Mouse (Mus musculus) embryonic fibroblast, embryonic 13.5 days (primary cell): ENCODE data around the gene Cass4.

Source experiments
- CTCF ChIP-seq: IDR thresholded peaks from 2 replicates; pipeline ENCODE4 v1.5.1; 2011; ENCODE audit warnings: mild to moderate bottlenecking, control low read depth, low read length, moderate library complexity, borderline replicate concordance; ENCODE audit not compliant: insufficient read depth
- POLR2A ChIP-seq: IDR thresholded peaks from 2 replicates; pipeline ENCODE4 v1.6.1; 2011; ENCODE audit warnings: low read depth, mild to moderate bottlenecking, control low read depth, low read length, moderate library complexity

DNA sequence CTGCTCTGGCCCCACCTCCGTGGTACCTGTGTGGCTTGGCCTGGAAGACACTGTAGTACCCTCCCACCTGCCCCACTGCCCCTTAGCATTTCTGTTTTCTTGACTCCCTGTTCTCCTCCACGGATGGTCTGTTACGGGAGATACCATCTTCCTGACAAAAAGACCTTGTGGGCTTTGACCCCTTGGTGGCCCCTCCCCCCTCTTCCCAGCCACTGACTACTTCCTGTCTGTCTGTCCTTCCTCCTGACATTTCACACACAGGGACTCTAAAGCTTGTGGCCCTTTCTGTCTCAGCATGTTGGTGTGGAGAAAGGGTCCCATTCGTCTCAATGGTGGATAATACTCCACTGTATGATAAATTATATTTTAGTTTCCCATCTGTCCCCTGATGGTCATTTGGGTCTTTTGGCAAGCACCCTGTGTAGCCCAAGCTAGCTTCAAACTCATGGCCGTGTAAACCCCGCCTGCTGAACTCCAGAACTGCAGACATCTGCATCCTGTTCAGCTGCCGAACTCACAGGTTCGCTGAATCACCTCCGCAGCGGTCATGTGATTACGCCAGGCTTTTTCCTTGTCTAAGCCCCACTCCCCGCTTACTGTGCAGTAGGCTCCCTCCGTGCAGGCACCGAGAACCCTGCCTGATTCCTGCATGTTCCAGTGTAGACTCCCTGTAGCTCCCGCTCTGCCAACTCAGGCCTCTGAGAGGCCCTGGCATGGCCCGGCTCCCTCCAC lies 88.2 kb downstream of the Cass4 start:
- TF ChIP-seq POLR2A (no peak), CTCF (no peak)
